Mouse (Mus musculus): ENCODE results near the gene Ccr5. TPM values are rescaled to one million over a fixed set of nuclear protein-coding genes. Genes with fewer than 3 reads are reported as not detected.

Ccr5 gene
- total RNA-seq, 2 experiments from 2014 or later = 8.1 to 12.1 TPM

- DNase-seq = no peak
Measured at GRCm38 (mm10) chr9:124138055-124138775, 16.9 kb downstream of the Ccr5 start.

- DNase-seq = no peak
Measured at GRCm38 (mm10) chr9:124143678-124144077, 22.3 kb downstream of the Ccr5 start.

- DNase-seq = no peak
Measured at GRCm38 (mm10) chr9:124146307-124146706, 25.0 kb downstream of the Ccr5 start.

Other genes starting within 250 kb of the Ccr5 start
- under 1 TPM; 0.18 to 0.22 TPM for gene Ccr1, start 152.9 kb upstream of the Ccr5 start, total RNA-seq (2021)
- gene Ccr1l1, start 143.1 kb upstream of the Ccr5 start, total RNA-seq (2021) = not detected
- gene Ccr3, start 99.6 kb upstream of the Ccr5 start, total RNA-seq (2021) = not detected
- gene Ccr2, start 19.6 kb upstream of the Ccr5 start, total RNA-seq (2021) = under 1 TPM; 0.12 to 0.30 TPM
- gene 2010315B03Rik, start 191.2 kb downstream of the Ccr5 start, total RNA-seq (2021) = 10 to 100 TPM; 18.3 to 19.9 TPM

Measured in layer of hippocampus, postnatal 36 days (tissue).